Mouse (Mus musculus) lung, adult 2 months (tissue): ENCODE measurements around the gene Sh3rf3.

ENCODE experiments used
- CTCF ChIP-seq: fragments of 200-500 bp; IDR thresholded peaks from 2 replicates; pipeline ENCODE4 v1.5.1; 2011; ENCODE audit warnings: mild to moderate bottlenecking, low read length, control low read depth; ENCODE audit not compliant: insufficient read depth
- POLR2A ChIP-seq: fragments of 200-500 bp; IDR thresholded peaks from 2 replicates; pipeline ENCODE4 v1.6.1; 2011; ENCODE audit warnings: low read depth, mild to moderate bottlenecking, control low read depth, low read length, borderline replicate concordance; ENCODE audit errors: extremely low read depth

- TF ChIP-seq POLR2A (no peak), CTCF (no peak)
These were observed 119.1 kb downstream of the Sh3rf3 start for GRCm38 (mm10) chr10:58932151-58932773.
